Mouse (Mus musculus): ENCODE results near the gene Nav3. TPM values are rescaled to one million over a fixed set of nuclear protein-coding genes. Genes with fewer than 3 reads are reported as not detected.
A peak's percentile ranks its signal among the peaks of the same experiment; 100 is the strongest.

The Nav3 gene
- total RNA-seq, 2 experiments from 2014 or later = 132 to 151 TPM

DNA sequence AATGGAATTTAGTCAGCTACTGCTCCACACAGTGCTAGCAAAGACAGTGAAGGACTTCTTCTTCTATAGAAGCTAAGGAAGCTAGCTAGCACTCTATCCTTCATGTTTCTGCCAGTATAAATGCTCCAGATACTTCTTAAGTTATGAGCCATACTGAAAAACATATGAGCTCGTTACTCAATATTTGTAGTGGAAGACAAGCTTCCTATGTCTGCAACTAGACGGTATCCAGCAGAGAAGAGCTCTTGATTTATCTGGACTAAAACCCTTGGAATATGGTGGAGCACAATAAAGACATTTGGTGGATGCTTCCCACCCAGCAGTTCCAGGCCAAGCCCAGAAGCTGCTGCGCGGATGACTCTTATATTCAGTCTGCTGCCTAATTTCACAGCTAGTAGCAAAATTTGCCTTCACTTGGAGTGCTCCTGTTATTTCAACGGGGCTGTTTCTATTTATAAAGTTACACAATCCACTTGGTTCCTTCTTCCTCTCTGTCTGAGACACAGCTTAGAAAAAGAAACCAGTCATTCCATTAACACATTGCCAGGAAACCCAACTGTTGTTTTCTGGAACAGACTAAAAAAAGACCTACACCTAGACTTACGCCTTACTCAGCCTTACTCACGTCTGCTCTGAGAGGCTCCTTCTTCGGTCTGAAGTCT is 470.0 kb downstream of the Nav3 start:
- intact Hi-C loops (cut with DNase I) = no loop called here
- DNase-seq (ENCODE audit: low spot score in 2 of 2) = peak; percentile 21 to 36

DNA sequence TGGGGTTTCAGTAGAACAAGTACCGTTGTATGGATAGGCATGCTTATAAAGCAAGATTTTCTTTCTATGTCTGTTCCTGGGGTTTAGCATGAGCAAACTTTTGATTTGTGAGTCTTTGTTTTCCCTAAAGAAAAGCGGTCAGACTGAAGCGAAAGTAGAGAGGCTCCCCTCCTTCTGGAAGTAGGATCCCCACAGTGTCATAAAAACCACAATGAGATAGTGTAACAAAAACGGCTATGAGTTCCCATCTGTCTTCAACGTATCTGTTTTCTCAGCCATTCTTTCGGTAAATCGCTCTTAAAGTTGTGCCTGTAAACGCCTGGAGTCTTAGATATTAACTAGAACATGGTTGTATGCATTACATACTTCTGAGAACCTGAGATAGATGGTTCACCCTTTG is 479.7 kb downstream of the Nav3 start:
- intact Hi-C loops (cut with DNase I) = no loop called here
- no peak for DNase-seq (ENCODE audit: low spot score in 2 of 2)

DNA sequence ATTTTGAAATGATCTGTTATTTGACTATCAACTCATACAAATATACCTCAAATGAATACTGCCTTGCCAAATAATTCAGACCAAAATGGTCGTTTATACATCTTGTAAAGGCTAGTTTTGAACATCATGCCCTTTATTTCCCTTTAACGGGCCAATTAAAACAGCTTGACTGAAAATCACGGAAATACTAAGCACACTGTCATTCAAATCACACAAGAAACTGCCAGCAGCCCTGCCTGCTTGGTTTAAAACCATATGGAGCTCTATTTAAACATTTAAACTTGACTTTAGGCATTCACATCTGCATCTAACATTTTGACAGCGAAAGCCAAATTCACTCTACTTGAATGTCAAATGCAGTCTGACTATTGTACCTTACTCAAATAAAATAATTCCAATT is 481.8 kb downstream of the Nav3 start:
- intact Hi-C loops (cut with DNase I) = no loop called here
- DNase-seq (ENCODE audit: low spot score in 2 of 2) = no peak

GRCm38 (mm10) chr10:109973483-109973882 is 482.5 kb downstream of the Nav3 start:
- DNase-seq (ENCODE audit: low spot score in 2 of 2) = no peak
- intact Hi-C loops (cut with DNase I) = no loop called here

- intact Hi-C loops (cut with DNase I) = no loop called here
- no peak for DNase-seq (ENCODE audit: low spot score in 2 of 2)
Observed at GRCm38 (mm10) chr10:109950296-109950695, 505.7 kb downstream of the Nav3 start.

DNA sequence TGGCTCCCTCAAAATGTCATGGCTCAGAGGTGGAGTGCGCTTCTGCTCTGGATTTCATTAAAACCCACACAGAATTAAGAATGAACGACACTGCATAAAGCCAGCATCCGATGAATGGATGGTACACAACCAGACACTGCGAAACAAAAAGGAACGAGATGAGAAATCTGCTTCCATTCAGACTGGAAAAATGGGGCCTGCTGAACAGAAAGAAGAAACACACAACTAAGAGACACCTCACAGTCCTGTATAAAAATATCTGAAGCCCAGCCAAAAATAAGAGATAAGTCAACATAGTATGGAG is 526.7 kb downstream of the Nav3 start:
- intact Hi-C loops (cut with DNase I) = loop anchor here (10.0 kb wide), 2 partner anchors 526 to 806 kb away; partner anchors contain the start of gene Nav3
- no peak for DNase-seq (ENCODE audit: low spot score in 2 of 2)

DNA sequence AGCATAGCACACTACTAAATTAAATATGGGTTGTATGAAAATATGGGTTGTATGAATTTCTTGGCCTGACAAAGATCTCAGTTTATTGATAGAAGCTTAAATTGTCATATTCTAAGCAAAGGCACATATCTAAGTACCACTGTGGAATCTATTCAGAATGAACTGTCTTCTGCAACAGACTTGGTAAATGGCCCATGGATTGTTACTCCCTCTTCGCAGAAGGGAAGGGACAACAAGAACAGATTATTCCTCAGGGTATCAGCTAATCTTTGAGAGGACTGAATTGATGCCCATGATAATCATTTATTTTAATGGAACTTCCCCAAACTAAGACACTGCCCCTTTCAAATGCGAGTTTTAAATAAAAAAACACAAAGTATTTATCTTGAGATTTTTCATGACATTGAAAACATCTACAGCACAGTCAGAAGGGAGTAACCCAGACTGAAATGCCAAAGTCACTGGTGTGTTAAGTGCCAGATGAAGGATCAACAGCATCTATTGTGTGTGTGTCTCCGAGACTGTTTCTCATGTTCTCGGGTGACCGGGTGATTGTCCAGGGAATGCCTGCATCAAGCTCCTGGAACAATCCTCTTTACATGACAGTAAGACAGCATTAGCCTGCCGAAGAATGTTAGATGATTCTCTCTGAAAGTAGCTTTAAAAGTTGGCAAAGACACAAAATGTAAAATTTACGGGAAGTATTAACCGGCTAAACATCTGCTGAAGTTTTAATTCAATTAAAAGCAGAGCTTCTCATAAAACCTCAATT is 527.3 kb downstream of the Nav3 start:
- no peak for DNase-seq (ENCODE audit: low spot score in 2 of 2)
- intact Hi-C loops (cut with DNase I) = loop anchor here (10.0 kb wide), 2 partner anchors 526 to 806 kb away; partner anchors contain the start of gene Nav3

GRCm38 (mm10) chr10:109926149-109926548 is 529.9 kb downstream of the Nav3 start:
- intact Hi-C loops (cut with DNase I) = loop anchor here (10.0 kb wide), 2 partner anchors 529 to 809 kb away; partner anchors contain the start of gene Nav3
- DNase-seq (ENCODE audit: low spot score in 2 of 2) = no peak

DNA sequence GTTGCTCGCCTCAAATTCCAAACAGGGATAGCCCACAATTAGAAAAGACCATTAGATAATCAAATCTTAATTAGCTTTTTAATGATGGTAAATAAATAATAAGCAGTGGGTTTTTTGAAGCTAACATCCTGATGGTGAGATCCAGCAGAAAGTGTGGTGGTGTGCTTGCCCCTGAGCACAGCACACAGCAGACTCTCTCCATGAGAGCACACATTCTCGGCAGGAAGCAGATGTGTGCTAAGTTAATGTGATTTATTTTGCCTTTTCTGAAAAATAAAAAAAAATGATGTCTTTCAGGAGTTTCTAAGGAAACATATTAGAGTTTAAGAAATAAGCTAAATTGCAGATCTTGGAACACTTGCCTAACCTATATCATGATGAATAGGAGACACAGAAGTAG is 531.9 kb downstream of the Nav3 start:
- intact Hi-C loops (cut with DNase I) = loop anchor here (10.0 kb wide), 2 partner anchors 531 to 811 kb away; partner anchors contain the start of gene Nav3
- DNase-seq (ENCODE audit: low spot score in 2 of 2) = no peak

DNA sequence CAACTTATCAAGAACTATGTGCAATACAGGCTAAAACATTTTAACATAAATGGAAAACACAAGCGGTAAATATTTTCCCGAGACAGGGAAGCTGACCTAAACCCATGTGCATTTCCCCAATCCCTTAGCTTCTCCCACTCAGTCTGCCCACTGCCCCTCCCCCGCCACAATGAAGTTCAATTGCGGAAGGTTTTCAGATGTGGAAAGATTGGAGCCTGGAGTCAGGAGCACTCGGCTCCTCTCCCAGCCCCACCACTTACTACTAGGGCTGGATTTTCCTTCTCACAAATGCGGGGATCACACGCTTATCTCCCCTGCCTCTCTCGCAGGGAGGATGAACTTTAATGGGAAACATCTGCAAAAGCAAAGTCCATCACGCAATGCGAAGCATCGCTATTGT is 534.6 kb downstream of the Nav3 start:
- DNase-seq (ENCODE audit: low spot score in 2 of 2) = no peak
- intact Hi-C loops (cut with DNase I) = loop anchor here (2.0 to 10.0 kb wide), 3 partner anchors 163 to 813 kb away; partner anchors contain the start of gene Nav3

DNA sequence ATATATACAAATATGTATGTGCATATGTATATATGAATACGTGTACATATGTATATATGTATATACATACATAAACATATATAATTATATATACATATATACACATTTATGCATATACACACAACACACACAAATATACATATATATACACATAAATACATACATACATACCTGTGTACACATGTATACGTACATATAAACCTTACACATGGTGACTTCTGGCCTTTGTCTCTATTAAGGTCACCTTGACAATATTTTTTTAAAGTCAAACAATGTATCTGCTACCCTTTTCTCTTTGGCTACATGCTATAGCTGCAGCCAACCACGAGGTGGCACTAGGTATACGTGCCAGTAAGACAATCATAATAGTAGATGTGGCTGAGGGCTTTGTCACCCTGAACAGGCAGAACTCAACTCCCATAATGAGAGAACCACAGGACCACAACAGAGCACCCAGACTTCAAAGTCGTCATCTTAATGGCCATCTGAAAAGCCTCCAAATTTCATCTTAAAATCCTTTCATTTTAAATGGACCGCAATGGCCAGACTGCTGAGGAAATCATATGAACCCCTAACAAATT is 535.3 kb downstream of the Nav3 start:
- intact Hi-C loops (cut with DNase I) = loop anchor here (2.0 to 10.0 kb wide), 3 partner anchors 164 to 814 kb away; partner anchors contain the start of gene Nav3
- peak; percentile 48 to 50 for DNase-seq (ENCODE audit: low spot score in 2 of 2)

- intact Hi-C loops (cut with DNase I) = no loop called here
Observed at GRCm38 (mm10) chr10:109919515-109919914, 536.5 kb downstream of the Nav3 start.

DNA sequence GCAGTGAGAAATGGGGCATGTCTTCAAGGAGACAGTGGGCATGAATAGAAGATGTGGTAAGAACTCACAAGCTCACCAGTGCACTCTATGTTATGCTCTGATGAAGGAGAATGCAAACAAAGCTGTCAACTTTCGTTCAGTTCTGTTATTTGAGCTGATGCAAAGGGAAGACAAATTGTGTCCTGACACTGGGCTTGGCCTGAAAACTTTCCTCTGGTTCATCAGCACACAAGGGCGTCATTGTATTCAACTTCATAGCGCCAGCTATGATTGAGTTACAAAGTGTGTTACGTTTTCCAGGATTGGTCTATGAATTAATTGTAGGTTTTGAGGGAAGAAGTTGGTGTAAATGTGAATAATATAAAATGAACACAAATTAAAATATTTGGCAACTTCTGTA is 548.8 kb downstream of the Nav3 start:
- no peak for DNase-seq (ENCODE audit: low spot score in 2 of 2)
- intact Hi-C loops (cut with DNase I) = no loop called here

More at GRCm38 (mm10) chr10:109919515-109919914, 536.5 kb downstream of the Nav3 start:
- no peak for DNase-seq (ENCODE audit: low spot score in 2 of 2)

GRCm38 (mm10) chr10:109906413-109906785 is 549.6 kb downstream of the Nav3 start:
- intact Hi-C loops (cut with DNase I) = no loop called here

DNA sequence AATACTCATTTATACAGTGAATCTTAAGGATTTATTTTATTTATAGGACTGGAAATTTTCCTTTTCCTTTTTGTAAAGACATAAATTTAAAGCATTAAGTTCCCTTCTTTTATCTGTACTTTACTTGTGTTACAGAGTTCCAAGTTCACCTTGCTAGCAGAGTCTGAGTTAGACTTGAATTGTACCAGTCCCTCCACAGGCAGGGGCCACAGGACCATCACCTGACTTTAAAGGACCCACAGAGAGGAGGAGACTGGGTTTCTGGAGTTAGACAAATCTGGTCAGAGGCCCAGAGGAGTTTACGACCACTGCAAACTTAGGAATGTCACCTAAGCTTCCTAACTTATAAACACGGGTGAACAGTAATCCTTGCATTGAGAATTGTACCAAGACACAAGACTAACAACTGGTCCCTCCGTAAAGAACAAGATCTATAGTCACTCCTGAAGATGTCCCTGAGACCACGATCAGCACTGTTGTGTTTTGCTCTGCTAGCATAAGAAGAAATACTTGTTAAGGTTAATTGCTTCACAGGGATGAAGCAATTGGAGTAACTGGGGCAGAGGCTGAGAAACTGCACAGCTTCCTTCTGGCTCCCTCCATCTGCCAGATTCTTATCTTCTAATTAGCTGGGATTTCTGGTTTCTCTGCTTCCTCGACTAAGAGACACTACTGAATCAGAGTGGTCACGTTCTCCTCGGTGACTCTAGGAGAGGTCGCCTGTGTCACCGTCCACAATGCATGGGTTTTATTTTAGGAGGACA is 550.2 kb downstream of the Nav3 start:
- no peak for DNase-seq (ENCODE audit: low spot score in 2 of 2)
- intact Hi-C loops (cut with DNase I) = no loop called here

More at GRCm38 (mm10) chr10:109906413-109906785, 549.6 kb downstream of the Nav3 start:
- no peak for DNase-seq (ENCODE audit: low spot score in 2 of 2)

DNA sequence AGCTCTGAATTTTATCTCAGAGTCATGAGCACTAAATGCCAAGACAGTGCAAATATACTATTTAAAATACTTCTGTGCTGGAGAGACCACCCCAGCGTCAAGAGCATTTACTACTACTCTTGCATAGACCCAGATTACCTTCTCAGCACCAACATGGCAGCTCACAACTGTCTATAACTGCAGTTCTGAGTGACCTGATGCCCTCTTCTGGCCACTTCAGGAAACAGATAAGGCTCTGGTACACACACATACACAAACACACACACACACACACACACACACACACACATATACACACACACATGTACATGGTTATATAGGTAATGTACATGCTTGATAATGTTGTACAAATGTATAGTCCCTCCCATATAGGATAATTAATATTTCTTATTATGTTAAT is 551.2 kb downstream of the Nav3 start:
- no peak for DNase-seq (ENCODE audit: low spot score in 2 of 2)
- intact Hi-C loops (cut with DNase I) = no loop called here

- intact Hi-C loops (cut with DNase I) = no loop called here
- peak; percentile 13 to 22 for DNase-seq (ENCODE audit: low spot score in 2 of 2)
Observed at GRCm38 (mm10) chr10:109903701-109904555, 552.1 kb downstream of the Nav3 start.

DNA sequence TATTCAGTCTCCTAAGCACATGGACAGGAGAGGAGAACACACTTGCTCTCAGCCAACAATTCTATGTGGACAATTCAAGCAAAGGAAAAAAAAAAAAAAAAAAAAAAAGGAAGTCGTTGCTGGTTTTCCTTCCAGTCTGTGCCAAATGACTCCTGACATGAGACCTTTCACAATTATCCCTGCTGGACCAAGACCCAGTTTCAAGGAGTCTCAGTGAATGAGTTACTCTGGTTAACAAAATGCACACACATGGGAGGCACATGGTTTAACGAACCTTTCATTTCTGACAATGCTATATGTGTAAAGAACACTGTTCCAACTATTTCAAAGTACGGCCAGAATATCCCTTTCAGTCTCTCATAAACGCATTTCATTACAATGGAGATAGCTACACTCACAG is 552.8 kb downstream of the Nav3 start:
- intact Hi-C loops (cut with DNase I) = no loop called here
- DNase-seq (ENCODE audit: low spot score in 2 of 2) = no peak

GRCm38 (mm10) chr10:109889171-109889475 is 566.9 kb downstream of the Nav3 start:
- intact Hi-C loops (cut with DNase I) = no loop called here
- DNase-seq (ENCODE audit: low spot score in 2 of 2) = no peak

All from left cerebral cortex, postnatal 36 days (tissue).